Mouse (Mus musculus) E14TG2a.4 (cell line): ENCODE measurements around the gene Sacm1l.

Experiments
- H3K27me3 ChIP-seq: 2 replicates; pipeline ENCODE4 v1.6.1; 2014; ENCODE audit warnings: low read length, control low read depth; ENCODE audit not compliant: insufficient read depth
- H3K36me3 ChIP-seq: 2 replicates; pipeline ENCODE4 v1.6.1; 2014; ENCODE audit warnings: low read length, control low read depth; ENCODE audit not compliant: insufficient read depth
- H3K4me1 ChIP-seq: replicated peaks from 2 replicates; pipeline ENCODE4 v1.6.1; 2014; ENCODE audit warnings: low read depth, low read length, control low read depth
- H3K4me3 ChIP-seq: replicated peaks from 2 replicates; pipeline ENCODE4 v1.5.1; 2014; ENCODE audit warnings: mild to moderate bottlenecking, low read length
- H3K9me3 ChIP-seq: 2 replicates; pipeline ENCODE4 v1.6.1; 2014; ENCODE audit warnings: low read length, control low read depth
- CTCF ChIP-seq: conservative IDR thresholded peaks from 2 replicates; pipeline ENCODE4 v1.5.1; 2014; ENCODE audit warnings: low read length
- NANOG ChIP-seq: IDR thresholded peaks from 2 replicates; pipeline ENCODE4 v1.6.1; 2014; ENCODE audit warnings: borderline replicate concordance, low read length, mixed read lengths
- POU5F1 ChIP-seq: IDR thresholded peaks from 2 replicates; pipeline ENCODE4 v1.6.1; 2014; ENCODE audit warnings: low read length, borderline replicate concordance

Gene Sacm1l

DNA sequence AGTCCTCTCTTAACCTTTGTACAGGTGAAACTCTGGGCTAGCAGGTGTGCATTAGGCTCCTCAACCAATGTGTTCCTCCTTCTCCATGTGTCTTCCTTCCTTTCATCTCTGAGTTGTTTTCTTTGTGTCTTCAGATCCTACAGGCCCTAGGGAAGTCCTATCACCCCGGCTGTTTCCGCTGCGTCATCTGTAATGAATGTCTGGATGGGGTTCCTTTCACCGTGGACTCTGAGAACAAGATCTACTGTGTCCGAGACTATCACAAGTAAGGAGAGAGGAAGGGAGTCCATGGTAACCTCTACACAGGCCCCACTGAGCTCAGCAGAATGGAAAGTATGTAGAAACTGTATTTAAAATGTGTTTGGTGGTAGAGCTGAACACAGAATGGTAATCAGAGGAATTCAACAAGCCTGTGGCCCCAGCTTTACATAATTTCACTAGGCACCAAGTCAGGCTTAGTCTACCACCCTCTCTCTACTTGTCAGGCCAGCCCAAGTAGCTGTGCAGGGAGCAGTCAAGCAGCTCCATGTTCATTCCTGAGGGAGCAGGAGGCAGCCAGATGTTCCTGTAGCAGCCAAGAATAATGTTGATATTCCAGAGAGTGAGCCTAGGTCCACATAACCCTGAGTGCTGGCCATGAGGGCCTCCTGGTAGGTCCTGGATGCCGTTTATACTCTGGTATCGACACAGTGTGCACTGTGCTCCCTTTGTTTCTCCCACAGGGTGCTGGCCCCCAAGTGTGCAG, 12.7 kb upstream of the Sacm1l start:
- Histone ChIP-seq H3K36me3 (peaks cover 23% of the 10 kb centered on the region), H3K27me3 (no peaks in the 10 kb centered on the region), H3K9me3 (no peaks in the 10 kb centered on the region), H3K4me3 (no peak overlapping the region), H3K4me1 (0 out of 2 replicates have a peak, but pooled peaks cover 3% of the 10 kb centered on the region)
- TF ChIP-seq CTCF (no peak), POU5F1 (no peak)

DNA sequence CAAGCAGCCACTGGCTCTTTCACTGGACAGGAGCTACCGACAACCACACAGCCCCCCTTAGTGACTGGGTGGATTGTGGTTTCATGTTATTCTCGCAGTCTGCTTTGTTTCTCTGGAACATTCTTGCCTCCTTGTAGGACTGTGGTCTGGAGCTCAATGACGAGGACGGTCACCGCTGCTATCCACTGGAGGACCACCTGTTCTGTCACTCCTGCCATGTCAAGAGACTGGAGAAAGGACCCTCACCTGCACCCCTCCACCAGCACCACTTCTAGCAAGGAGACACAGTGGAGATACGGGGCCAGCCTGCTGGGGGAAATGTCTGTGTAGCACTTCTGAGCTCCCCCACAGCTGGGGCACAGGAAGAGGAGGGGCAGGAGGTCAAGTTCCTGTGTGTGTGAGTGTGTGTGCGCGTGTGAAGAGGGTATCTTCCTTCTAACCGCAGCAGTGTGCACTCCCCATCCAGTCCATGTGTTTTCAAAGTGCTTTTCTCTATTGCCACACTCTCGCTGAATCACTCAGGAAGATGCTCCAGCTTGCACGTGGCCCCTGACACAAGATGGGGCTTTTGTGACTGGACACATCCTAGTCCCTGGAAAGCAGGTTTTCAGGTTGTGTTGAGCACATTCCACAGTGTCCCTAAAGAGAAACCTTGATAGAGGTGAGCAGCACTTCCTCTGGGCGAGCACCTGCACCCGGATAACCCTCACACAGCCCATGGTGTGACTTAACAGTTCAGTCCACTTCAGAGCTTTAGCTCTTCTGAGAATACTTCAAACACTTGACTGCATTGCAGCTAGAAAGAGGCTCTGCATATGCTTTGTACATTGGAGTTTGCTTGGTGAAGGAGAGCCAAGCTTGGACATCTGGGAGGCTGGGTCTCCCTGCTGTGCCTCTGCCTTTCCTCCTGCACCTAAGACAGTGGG, 10.3 kb upstream of the Sacm1l start:
- no peaks in the 10 kb centered on the region for H3K27me3 ChIP-seq
- H3K9me3 ChIP-seq, result no peaks in the 10 kb centered on the region
- TF ChIP-seq CTCF (no peak), NANOG (no peak), POU5F1 (no peak)
- peaks cover 23% of the 10 kb centered on the region for H3K36me3 ChIP-seq
- no peak overlapping the region for H3K4me3 ChIP-seq
- 0 out of 2 replicates have a peak, but pooled peaks cover 3% of the 10 kb centered on the region for H3K4me1 ChIP-seq

DNA sequence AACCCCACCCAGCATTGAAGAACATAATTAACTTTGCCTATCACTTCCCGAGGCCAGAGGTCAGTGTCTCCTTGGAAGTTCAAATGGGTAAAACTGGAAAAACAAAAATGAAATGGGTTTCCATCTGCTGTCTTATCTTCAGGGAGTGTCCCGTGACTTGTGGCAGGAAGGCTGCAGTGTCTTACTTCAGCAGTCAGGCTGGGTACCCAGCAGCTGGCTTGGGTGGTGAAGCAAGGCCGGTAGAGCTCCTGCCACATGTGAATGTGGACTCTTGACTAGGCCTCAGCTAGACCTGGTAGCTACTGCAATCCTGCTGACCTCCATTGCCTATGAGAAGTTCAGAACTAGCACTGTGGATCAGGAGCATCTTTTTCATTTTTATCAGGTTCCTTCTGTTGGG, 8.8 kb upstream of the Sacm1l start:
- Histone ChIP-seq H3K9me3 (no peaks in the 10 kb centered on the region), H3K27me3 (no peaks in the 10 kb centered on the region), H3K4me3 (no peak overlapping the region), H3K4me1 (0 out of 2 replicates have a peak, but pooled peaks cover 3% of the 10 kb centered on the region), H3K36me3 (peaks cover 23% of the 10 kb centered on the region)
- TF ChIP-seq CTCF (no peak), NANOG (no peak), POU5F1 (no peak)

DNA sequence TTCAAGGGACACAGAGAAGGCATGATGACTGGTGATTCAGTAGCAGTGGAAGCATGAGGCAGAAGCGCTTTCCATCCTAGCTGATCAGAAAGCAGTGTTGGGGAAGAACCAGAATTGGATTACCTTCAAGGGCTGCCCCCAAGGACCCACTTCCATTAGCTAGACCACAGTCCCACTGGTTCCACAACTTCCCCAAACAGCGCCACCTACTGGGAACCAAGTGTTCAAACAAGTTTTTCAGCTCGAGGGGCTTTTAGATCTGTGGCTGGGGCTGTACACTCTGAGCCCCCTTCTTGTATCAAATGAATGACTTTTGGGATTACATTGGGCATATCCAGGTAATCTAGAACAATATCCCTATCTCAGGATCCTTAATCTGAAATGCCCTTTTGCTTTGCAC, 5.9 kb upstream of the Sacm1l start:
- no peak for TF ChIP-seq NANOG
- TF ChIP-seq CTCF, result peak; percentile 58
- Histone ChIP-seq H3K36me3 (peaks cover 11% of the 10 kb centered on the region), H3K4me1 (peaks cover 12% of the 10 kb centered on the region), H3K9me3 (no peaks in the 10 kb centered on the region), H3K27me3 (no peaks in the 10 kb centered on the region), H3K4me3 (no peak overlapping the region)

DNA sequence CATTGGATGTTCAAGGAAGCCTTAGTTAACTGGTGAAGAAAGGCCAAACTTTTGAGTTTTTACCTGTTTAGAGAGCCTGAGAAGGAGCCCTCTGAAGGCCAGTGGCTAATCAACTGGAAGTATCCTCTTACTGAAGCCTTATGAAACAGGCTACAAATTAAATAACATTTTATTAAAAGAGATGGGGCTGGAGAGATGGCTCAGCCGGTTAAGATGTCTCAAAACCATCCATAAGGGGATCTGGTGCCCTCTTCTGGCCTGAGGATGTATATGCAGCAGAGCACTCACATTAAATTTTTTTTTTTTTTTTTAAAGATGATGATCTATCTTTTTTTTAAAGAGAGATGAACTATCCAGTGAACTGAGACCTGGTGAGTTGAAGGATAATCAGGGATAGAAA, 4.5 kb upstream of the Sacm1l start:
- H3K4me1 ChIP-seq, result peaks cover 13% of the 10 kb centered on the region
- TF ChIP-seq CTCF (peak; percentile 89), POU5F1 (no peak)
- no peaks in the 10 kb centered on the region for H3K36me3 ChIP-seq
- H3K27me3 ChIP-seq, result no peaks in the 10 kb centered on the region
- H3K4me3 ChIP-seq, result no peak overlapping the region
- no peaks in the 10 kb centered on the region for H3K9me3 ChIP-seq

DNA sequence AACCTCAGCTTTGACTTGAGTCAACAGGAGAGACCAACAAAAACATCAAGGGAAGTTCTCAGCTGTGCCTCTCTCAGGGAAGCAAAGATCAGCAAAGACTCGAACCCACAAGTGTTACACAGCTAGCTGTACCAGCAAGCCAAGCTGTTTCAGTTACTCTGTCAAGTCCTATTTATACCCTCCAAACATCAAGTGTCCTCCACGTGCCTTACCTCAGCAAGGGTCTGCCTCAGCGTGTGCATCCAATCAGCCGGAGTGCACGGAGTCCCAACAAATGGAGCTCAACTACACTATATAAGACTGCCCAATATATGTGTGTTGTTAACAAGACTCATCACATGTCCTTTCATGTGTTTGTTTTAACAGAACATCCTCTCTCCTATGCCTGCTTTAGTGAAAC, 3.1 kb upstream of the Sacm1l start:
- Histone ChIP-seq H3K4me1 (peaks cover 19% of the 10 kb centered on the region), H3K4me3 (no peak overlapping the region), H3K27me3 (no peaks in the 10 kb centered on the region), H3K9me3 (no peaks in the 10 kb centered on the region), H3K36me3 (no peaks in the 10 kb centered on the region)
- no peak for TF ChIP-seq CTCF
- no peak for TF ChIP-seq NANOG
- TF ChIP-seq POU5F1, result no peak

DNA sequence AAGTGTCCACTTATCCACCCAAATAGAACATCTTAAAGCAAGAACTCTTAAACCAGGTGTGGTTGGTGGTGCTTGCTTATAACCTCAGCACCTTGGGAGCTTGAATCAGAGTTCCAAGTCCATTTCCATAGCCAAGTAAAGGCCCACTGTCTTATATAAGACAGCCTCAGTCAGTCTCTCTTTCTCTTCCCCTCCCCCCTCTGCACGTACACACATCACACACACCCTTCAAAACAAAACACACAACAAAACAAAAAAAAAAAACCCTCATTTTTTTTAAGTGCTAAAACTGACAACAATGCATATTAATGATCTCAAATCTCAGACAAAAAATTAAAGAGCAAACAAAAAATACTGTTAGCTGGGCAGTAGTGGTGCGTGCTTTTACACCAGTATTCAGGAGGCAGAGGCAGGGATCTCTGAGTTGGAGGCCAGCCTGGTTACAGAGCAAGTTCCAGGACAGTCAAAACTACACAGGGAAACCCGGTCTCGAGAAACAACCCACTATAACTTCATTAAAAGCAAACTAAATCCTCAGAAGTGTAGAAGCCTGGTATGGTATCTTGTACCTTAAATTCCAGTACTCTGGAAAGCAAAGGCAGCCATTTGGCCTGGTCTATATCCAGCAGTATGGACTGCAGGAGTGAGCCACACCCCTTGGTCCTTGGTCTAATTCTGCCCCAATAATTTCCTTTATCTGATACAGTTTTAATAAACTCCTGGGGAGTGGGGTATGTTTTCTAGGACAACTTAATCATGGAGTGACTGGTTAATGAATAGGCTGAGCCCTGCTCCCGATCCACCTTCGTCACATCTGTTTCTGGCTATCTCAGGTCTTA, 1.3 kb upstream of the Sacm1l start:
- TF ChIP-seq NANOG (no peak), POU5F1 (no peak), CTCF (no peak)
- H3K36me3 ChIP-seq, result no peaks in the 10 kb centered on the region
- peaks cover 19% of the 10 kb centered on the region for H3K4me1 ChIP-seq
- H3K27me3 ChIP-seq, result no peaks in the 10 kb centered on the region
- no peaks in the 10 kb centered on the region for H3K9me3 ChIP-seq
- H3K4me3 ChIP-seq, result peak overlapping the region; percentile 99

DNA sequence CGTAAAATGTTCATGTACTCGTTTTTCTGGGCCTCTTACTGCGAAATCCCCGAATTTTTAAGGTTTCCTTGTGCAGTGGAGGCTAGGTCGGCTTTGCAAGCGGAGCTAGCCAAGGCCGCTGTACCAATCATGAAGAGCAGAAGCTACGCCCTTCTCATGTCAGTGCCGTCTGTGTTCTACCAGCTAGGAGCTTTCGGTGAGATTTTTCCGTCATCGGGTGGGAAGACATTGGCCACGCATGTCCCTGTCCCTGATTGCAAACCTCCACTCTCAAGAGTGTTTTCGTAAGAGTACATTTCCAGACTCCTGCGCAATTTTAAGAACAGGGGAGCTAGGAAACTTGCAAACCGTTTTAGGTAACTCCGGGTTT, 648 bp upstream of the Sacm1l start:
- H3K4me3 ChIP-seq, result peak overlapping the region; percentile 99
- H3K9me3 ChIP-seq, result no peaks in the 10 kb centered on the region
- no peaks in the 10 kb centered on the region for H3K27me3 ChIP-seq
- H3K4me1 ChIP-seq, result peaks cover 19% of the 10 kb centered on the region
- no peaks in the 10 kb centered on the region for H3K36me3 ChIP-seq
- TF ChIP-seq NANOG (no peak), CTCF (no peak), POU5F1 (no peak)

DNA sequence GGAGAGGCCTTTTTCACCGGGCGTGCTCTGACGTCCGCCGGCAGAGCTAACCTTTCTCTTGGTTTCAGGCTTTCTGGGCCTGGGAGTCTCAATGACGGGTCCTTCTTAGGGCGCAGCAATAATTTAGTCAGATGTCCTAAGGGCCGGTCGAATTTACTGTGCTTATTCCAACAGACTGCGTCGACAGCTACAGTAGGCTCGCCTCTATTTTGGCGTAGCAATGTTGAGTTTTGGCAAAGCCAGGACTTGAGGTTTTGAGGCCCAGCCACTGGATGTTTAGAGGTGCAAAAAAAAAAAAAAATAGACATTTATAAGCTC, 558 bp downstream of the Sacm1l start:
- TF ChIP-seq NANOG (no peak), POU5F1 (no peak), CTCF (no peak)
- H3K9me3 ChIP-seq, result no peaks in the 10 kb centered on the region
- H3K36me3 ChIP-seq, result no peaks in the 10 kb centered on the region
- H3K4me3 ChIP-seq, result peak overlapping the region; percentile 99
- no peaks in the 10 kb centered on the region for H3K27me3 ChIP-seq
- peaks cover 19% of the 10 kb centered on the region for H3K4me1 ChIP-seq
